Mouse (Mus musculus) testis, postnatal 10 days (tissue): ENCODE results near the gene Gm20388.
"Not testable (repeated sequence)": the region's sequence is repeated elsewhere in the genome, so short reads cannot be mapped to it uniquely, and the experiment has no call there.

Experiments used
- DNase-seq: peaks from one replicate; pipeline ENCODE4 v3.0.0; 2021; ENCODE audit warnings: low spot score

Gene Gm20388

DNA sequence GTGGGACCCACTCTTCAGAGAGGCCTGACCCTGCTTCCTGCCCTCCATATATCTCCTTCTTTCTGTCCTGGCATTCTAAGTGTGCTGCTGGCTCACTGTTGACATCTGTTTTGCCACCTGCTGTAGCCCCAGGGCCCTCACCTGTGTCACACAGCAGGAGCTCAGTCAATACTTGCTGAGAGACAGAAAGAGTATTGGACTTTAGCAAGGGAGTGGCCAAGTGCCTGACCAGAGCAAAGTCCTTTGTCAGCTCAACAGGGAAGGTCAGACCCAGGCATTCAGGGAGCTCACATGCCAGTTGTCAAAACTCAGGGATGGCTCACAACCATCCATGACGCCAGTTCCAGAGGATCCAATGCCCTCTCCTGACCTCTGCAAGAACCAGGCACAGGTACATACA, 4062.9 kb downstream of the Gm20388 start:
- no peak for DNase-seq

DNA sequence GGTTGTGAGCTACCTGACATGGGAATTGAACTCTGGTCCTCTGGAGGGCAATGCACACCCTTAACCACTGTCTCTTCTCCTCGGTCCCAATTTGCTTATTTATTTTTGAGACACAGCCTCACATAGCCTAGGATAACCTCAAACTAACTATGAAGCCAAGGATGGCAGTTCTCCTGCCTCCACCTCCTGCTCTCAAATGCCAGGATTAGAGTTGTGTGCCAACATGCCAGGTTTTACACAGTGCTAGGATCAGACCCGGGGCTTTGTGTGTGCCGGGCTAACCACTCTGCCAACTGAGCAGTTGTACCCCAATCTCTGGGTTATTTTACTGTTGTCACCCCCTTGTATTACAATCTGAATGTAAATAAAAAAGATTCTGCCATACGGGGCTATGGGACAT, 4066.9 kb downstream of the Gm20388 start:
- DNase-seq: no peak

DNA sequence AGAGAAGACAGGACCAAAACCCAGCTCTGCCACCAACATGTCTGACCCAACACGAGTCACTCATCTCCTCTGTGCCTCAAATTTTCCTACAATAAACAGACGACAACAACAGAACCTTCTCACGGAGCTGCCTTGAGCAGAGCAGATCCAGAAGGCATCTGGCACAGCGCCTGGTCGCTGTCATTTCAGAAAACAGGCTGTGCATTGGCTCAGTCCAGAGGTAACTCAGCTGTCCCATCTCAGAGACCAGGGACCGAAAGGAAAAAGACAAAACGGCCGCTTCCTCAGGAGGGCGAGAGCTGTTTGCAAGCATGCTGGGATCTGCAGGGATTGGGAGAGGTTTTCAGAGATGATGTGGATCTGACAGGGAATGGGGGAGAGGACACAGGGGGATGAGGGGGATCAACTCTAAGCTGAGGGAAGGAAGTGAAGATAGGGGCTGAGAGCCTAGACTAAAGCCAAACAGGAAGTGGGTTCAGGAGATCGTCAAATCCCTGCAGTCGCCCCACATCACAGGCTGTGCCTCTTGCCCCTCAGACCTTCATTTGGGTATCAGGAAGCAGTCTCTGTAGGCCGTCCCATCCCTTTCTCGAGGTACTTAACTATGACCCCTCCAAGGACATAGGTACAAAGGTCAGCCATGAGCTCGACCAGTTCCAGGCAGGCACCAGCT, 4067.7 kb downstream of the Gm20388 start:
- DNase-seq: peak; percentile 57

DNA sequence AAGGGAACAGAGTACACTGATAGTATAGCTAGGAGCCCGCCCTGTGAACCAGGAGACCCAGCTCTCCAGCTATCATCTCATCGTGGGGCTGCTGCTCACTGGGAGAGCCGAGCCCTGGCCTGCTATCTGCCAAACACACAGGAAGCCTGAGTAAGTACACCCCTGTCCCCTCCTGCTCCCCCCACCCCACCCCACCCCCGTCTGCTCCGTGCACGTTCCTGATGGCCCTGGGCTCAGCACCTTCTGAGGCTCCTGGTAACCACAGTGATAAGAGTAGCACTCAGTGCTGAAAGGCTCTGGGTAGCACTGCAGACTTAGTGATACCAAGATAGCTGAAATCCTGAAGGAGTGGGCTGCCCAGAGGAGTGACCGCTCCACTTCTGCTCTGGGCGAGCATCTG, 4068.3 kb downstream of the Gm20388 start:
- DNase-seq: no peak

DNA sequence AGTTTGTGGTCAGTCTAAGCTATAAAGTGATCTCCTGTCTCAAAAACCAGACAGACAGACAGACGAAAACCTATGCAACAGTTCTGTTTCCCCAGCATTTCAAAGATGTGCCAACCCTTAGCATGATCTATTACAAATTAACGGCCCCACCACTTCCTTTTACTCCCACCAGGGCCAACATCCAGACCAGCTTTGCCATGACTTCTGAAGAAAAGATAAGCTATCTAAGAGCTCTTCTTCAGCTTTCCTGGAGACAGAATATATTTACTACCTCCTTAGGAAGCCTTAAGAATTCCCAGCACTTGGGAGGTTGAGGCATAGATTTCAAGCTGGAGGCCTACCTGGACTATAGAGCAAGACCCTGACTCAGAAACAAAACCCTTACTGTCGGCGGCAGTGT, 4069.6 kb downstream of the Gm20388 start:
- no peak for DNase-seq

DNA sequence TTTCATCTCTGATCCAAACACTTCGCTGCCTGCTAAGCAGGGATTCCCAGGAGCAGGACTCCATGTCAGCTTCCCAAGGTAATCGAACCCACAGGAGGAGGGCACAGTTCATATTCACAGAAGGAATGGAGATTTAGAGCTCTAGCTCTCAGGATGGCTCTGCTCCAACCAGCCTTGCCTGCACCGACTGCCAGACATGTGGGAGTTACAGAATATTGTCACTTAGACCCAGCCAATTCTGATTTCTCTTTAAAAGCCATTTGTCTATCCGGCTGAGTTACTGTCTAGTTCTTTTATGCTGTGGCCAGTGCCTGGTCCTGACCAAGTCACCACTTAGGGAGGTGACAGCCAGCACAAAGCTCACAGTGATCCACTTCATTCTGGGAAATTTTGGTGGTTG, 4071.0 kb downstream of the Gm20388 start:
- peak; percentile 58 for DNase-seq

DNA sequence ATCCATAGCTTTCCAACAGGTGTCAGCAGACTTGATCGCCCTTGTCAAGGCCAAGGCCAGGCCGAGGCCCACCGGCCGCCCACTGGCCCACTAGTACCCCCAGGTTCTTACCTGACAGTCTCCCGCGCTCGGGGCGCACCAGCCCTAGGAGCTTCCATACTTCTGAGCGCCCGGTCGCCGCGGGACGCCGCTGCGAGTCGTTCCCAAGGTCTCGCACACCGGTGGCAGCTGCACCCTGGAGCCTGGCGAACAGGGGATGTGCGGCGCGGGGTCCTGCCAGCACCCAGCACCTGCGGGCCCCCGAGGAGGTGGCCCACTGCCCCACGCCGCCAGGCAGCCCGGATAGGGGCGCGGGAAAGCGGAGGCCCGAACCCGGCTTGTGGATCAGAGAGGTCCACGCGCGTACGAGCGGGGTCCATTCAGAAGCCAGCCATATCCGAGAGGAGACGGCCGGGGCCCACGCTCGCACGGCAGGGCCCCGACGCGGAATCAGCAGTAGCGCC, 4071.7 kb downstream of the Gm20388 start:
- peak; percentile 59 for DNase-seq

DNA sequence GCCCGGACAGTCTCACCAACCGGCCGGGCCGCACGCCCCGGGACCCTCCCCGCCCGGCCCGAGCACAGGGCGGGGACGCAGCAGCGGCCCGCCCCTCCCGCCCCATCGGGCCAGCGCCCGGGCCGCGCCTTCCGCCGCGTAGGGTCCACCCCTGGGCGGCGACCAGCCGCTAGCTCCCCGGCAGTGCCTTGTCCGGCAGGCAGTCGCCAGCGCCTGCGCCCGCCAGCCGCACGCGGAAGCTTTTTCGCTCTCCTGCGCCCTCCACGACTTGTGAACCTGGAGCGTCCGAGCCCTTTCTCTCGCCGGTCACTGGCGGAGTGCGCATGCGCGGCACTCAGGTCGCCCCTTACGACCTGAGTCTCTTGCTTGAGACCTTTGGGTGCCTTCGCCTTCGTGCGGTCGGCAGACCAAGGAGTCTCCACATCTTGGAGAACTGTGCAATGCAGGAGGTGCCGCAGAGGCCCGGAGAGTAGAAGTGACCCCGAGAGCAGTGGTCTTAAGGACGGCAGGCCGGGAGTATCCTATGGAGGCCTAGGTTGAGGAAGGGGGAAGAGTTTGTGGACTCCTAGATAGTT, 4072.3 kb downstream of the Gm20388 start, which contains the start of gene Abcb10:
Gene Abcb10, minus strand, starts transcription at position 297 of the 575 bp plus-strand sequence.
- DNase-seq: peak; percentile 89

DNA sequence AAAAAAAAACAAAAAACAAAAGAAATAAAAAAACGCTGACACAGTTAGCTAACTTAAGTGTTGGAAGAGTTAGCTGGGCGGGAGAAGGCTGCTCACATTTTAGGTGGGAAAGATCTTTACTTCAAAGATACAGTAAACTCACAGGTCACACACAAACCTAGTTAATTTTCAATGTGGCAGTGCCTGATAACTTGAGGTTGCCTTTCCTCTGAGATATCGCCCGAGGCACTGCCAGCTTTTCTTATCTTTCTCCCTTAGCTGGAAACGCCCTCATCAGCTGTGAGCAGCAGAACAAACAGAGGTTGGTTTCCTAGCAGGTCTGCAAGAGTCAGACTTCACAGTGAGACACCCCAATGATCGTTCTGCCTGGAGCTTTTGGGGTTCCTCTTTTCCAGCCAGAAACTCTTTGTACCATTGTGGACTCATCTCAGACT, 4078.0 kb downstream of the Gm20388 start:
- DNase-seq: no peak

DNA sequence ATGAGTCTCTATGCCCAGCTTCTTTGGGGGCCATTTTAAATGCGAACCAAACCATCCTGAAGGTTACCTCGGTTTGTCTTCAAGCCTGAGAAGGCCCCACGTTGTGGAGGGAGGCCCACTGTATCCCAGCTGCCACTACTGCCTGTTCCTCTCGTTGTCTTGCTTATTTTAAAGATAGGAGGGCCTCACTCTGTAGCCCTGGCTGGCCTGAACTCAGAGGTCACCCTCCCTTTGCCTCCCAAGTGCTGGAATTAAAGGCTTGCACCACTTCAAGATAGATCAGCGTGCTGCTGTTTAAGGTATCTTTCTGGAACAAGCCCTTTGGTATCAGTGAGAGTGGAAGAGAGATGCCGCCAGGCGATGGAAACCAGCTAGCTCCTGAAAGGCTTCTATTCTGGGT, 4078.5 kb downstream of the Gm20388 start:
- no peak for DNase-seq

DNA sequence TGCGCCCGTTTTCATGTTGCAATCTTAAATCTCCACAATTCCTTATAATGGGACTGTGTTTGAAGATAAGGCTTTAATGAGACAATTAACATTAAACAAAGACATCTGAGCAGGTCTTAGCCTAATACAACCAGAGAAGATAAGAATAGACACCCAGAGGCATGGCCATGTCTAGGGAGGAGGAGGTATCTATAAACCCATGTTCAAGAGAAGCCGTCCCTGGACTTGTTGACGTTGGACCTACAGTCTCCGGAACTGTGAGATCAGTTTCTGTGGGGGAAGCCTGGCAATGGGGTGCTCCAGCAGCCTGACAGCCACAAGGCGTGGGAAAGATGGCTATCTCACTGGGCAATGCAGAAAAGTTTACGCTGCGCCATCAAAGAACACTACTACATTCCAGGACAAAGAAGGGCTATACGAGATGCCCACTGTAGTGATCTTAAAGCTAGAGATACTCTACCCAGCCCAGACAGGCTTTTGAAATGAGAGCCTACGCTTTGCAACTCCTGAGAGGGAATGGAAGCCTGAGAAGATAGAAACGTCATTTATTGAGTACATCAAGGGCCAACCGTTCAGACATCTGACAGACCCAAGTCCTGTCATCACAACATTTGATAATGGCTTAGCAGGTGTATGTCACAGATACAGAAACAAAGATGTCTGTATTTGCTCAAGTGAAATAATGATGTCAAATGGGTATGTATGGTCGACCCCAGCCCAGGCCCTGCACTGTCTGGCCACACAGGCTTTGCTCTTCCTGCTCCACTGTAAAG, 4079.8 kb downstream of the Gm20388 start:
- no peak for DNase-seq

DNA sequence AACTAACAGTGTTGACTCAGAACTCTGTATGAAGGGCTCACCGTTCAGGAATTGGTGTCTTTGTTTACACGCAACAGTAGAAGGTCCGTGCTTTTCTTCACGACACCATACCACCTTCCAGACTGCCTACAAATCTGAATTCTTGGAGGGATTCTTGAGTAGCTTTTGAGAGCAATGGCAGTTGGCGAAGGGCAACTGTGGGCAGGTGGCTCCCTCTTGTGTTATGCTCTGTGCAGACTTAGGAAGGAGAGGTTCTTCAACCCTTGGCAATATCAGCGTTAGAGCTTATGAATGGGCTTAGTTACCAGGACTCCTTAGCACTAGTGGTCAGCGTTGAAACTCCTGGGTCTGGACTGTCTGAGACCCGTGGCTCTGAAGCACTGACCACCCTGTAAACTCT, 4081.9 kb downstream of the Gm20388 start:
- DNase-seq: no peak

DNA sequence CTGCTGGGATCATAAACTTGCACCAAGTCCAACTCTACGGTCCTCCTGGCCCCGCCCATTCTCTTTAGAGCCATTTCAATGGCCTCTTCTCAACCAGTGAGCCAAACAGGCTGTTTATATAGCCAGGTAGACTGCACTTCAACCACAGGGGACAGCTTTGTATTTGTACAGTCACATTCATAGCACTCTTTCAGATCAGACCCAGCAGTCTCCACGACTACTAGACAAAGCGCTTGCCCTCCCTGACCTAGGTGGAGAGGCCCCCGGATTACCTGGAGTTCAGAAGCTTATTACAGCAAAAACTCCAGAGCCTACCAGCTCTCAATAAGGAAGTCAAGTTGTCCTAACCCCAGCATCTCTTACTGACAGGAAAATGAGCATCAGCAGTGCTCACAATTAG, 4083.0 kb downstream of the Gm20388 start:
- no peak for DNase-seq

DNA sequence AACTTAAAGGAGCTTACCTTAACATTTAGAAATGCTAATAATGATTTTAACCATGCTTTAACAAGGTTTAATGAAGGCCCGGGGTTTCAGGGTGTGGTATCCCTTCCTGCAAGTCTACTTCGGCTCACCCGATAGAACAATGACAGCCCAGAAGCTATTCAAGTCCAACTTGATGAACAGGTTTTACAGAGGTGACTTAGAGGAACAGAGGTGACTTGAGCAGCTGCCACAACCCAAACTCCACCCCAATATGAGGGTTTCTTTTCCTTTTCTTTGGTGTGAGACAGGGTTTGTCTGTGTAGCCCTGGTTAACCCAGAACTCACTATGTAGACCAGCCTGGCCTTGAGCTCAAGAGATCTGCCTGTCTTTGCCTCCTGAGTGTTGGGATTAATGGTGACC, 4083.4 kb downstream of the Gm20388 start:
- no peak for DNase-seq

DNA sequence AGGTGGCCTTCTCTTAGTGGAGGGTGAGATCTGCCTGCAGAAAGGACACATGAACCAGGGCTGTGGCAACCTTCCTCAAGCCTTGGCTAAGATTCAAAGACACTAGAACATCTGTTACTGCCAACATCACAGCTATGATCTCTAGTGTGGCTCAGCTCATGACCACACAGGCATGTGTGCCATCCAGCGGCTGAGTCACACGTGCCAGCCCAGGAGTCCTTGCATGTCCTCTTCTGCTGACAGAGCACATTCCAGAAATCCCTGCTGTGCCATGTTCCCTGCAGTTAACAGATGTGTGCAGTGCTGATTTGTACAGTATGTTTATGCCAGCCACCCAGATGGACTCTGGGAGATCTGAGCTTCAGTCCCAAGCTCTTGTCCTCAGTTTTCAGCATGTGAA, 4088.9 kb downstream of the Gm20388 start:
- DNase-seq: no peak

DNA sequence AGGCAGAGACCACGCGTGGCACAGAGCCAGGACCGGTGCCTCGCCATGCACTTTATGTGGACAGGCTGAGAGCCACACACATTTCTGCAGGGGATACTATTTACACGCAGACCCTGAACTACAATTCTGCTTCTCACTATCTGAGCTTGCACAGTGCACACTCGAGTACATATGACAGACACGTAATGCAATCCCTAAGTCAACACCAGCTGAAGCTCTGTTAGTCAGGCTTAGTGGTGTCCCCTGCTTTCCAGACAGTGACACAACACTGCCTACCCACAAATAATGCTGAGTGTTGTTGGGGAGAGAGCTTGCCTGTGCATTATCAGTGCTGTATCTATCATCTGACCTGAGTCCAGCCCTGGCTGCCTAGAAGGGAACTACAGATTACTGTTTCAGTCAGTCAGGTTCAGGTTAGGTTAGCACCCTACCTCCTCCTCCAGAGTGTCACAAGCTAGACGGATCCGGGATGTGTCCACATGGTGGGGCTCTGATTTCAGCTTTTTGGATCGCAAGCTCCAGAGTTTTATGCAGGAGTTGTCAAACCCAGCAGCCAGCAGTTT, 4092.0 kb downstream of the Gm20388 start:
- no peak for DNase-seq

DNA sequence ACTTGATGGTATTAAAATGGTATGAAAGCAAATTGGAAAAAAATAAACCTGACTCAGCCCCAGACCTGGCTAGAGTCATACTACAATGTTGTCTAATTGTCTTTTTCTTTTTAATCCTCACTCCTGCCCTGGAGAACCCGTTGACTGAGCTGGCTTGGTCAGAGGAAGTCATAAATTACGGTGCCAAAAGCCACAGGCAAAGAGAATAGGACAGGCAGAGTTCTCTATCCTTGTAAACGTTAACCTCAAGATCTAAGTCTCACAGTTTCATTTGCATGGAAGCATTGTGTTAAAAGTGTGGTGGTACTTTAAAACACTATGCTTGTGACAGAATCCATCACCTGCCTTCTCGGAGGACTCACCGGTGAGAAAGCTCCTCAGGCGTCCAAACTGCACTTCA, 4097.2 kb downstream of the Gm20388 start:
- no peak for DNase-seq

DNA sequence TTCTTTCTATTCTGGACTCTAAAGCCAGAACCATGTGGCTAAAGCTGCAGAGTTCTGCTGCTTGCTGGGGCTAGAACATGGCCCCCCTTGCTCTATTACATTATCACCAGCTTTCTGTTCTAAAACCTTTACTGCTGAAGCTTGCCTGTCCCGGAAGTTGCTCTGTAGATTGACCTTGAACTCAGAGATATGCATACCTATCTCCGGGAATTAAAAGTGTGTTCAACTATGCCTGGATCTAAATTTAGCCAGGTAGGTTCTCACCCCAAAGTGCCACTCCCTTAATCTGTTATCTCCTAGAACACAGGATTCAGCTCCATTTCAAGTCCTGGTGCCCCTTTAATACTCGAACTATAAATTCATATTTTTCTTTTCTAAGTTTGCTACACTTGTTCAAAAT, 4100.9 kb downstream of the Gm20388 start:
- no peak for DNase-seq

DNA sequence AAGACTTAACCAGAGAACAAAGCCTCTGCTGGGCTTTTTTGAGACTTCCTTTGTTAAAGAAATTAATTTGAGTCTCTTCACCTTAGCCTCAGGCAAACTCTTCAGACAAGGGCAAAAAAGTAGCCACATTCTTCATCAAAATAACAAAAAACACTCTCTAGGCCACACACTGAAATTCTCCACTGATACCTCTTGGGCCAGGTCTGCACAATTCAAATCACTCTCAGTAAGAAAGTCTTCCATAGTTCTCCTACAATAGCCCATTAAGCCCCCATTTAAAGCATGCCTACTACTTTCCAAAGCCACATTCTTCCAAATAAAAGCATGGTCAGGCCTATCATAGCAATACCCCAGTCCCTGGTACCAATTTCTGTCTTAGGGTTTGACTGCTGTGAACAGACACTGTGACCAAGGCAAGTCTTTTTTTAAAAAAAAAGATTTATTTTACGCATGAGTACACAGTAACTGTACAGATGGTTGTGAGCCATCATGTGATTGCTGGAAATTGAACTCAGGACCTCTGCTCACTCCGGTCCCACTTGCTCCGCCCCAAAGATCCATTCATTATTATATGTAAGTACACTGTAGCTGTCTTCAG, 4101.4 kb downstream of the Gm20388 start:
- no peak for DNase-seq

DNA sequence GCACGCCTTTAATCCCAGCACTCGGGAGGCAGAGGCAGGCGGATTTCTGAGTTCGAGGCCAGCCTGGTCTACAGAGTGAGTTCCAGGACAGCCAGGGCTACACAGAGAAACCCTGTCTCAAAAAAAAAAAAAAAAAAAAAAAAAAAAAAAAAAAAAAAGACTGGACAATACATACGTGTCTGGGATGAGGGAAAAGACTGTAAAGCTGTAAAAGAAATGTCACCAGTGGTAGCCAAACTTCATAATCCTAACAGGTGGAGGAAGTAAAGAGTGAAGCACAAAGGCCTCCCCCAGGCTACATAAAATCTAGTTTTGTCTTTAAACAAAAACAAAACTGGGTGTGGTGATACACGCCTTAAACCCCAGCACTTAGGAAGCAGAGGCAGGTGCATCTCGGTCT, 4103.7 kb downstream of the Gm20388 start:
- DNase-seq: not testable (repeated sequence)

DNA sequence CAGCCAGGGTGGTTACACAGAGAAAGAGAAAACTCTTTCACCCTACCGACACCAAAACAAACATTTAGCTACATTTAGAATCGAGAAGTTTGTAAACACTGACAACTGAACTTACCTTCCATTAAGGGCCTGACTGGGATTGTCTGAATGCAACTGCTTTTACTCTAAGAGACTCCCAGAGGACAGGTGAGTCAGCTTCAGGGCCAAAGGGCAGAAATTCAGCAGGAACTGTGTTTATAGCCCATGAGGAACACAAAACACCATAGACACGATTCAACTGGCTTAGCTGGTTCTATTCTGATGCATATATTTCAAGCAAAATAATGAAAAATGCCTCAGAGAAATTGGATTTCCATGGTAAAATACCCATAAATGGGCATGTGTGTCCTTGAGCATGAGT, 4104.1 kb downstream of the Gm20388 start:
- DNase-seq: no peak

DNA sequence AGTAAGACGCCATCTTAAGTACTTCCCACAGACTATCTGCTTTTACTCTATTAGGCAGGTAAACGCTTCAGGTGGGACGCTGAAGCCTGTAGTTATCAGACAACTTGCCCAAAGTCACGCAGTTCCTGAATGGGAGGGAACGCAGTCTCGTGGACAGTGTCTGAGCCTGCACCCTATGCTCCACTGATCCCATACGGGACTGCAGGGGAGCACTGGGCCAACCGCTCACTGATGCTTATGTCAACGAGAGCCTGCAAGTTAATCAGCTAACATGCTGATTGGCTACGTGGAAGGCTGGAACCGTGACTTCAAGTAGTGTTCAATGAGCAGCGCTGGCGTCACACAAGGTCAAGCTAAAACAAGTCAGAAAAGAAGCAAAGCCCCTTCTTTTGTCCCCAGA, 4109.1 kb downstream of the Gm20388 start:
- no peak for DNase-seq
